Mouse (Mus musculus): Measurements from ENCODE around the gene Olfr1426. TPM values are rescaled to one million over a fixed set of nuclear protein-coding genes. Genes with fewer than 3 reads are reported as not detected.

Olfr1426 gene
- polyA plus RNA-seq (2012; rRNA removed; ENCODE audit: low replicate concordance), result not detected in 2 replicates

GRCm38 (mm10) chr19:12091913-12092312 lies at the start of gene Olfr1426:
Gene Olfr1426, minus strand, starts transcription at chr19:12092013.

DNA sequence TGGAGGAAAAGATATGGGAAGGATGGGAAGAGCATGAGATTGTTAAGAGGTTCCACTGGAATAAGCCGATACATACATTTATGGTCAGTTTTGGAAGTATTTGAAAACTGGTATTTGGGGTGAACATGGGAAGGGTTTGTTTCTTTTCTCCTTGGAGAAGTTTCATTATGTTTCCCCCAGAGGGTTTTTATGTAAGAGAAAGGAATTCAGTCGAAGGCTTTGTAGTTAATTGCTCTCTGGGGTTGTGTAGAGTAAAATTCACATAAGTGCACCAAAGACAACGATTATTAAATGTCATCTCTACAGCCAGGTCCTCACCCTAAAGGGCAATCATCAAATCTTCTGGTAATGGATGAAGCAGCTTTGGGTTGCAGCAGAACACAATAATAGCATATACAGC lies 31.3 kb upstream of the Olfr1426 start, which contains the start of gene Olfr76:
Olfr76 (minus strand) TSS at position 101 of the 400 bp plus-strand sequence.

DNA sequence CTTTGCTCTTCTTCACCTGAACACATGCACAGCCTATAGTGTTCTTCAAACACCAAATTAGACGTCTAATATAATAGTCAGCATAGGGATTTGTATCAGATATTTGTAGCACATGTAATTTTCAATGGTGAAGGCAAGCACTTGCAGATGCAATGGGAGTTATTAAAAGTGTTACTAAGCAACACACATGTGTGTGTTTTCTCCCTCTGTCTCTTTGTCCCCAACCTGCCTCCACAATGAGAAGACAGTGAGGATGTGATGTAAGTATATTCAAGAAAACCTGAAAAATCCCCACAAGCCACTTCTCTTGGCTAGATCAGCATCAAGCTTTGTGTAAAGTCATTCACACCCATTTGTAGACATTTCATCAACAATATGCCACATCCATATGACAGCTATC lies 24.0 kb upstream of the Olfr1426 start, which contains the start of gene Olfr1428:
Olfr1428 (minus strand) TSS at position 101 of the 400 bp plus-strand sequence.

DNA sequence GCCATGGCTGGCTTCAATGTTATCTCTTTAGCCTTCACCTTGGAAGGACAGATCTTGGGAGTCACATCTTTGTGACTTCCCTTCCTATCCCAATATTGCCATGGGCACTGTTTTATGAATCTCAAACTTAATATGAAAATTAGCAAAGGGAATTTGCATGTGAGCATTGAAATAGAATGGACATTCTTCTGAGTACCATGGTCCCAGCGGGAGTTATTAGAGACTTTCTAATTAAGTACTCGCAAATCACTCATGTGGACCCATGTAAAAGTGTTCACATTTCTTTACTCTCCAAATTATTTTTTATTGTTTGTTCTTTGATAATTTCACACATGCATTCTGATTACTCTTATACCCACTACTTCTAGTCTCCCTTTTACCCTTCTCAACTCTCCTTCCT lies 11.4 kb upstream of the Olfr1426 start, which contains the start of gene Olfr1427:
Olfr1427 (minus strand) TSS at position 101 of the 400 bp plus-strand sequence.

DNA sequence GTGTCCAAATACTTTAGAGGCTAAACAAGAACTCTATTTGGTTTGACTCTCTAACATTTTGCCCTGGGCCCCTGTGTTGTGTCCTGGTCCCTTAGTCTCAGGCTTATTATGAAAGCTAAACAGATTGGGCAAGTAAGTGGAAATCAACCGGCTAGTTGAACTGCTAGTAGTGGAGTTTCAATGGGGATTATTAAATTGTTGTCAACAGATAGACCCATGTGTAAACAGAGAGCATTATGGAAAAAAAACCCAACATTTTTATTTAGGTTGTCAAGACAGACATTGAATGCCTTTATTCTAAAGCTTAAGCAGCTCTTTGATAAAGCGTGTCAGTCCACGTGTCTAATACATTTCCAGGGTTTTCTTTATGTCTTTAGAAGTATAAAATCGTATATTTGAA lies 14.2 kb downstream of the Olfr1426 start, which contains the start of gene Olfr1425:
Olfr1425 (minus strand) TSS at position 101 of the 400 bp plus-strand sequence.

DNA sequence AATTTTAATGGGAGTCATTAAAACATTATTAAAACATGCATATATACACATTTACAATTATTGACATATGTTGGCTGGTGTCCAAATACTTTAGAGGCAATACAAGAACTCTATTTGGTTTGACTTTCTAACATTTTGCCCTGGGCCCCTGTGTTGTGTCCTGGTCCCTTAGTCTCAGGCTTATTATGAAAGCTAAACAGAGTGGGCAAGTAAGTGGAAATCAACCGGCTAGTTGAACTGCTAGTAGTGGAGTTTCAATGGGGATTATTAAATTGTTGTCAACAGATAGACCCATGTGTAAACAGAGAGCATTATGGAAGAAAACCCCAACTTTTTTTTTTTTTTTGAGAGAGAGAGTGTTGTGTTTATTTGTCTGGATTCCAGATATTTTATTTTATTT lies 29.2 kb downstream of the Olfr1426 start, which contains the start of gene Olfr1424:
Olfr1424 (minus strand) TSS at position 101 of the 400 bp plus-strand sequence.

DNA sequence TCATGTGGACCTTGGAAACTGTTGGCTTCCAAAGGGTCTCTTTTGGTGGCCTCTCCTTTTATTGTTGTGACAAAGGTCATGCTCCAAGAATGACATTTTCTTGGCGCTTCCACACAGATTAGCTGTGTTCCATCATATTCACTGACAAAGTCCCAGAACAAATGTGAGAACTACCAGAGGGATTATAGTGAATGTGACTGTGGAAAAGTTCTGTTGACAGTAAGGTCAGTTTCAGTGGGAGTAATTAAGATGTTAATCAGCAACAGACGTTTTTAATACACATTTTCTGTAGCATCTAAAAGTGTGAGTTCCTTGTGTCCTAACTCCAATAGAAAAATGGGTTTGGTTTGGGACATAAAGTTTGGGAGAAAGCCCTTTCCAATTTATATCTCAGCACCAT lies 50.6 kb downstream of the Olfr1426 start, which contains the start of gene Olfr1423:
Olfr1423 (minus strand) TSS at position 101 of the 400 bp plus-strand sequence.

Other genes starting within 250 kb of the Olfr1426 start
- gene Olfr1418, start 230.9 kb downstream of the Olfr1426 start, polyA plus RNA-seq (2012; rRNA removed; ENCODE audit: low replicate concordance), result not detected in 2 replicates
- gene Olfr1419, start 216.9 kb downstream of the Olfr1426 start, polyA plus RNA-seq (2012; rRNA removed; ENCODE audit: low replicate concordance), result not detected in 2 replicates
- gene Olfr1420, start 205.4 kb downstream of the Olfr1426 start, polyA plus RNA-seq (2012; rRNA removed; ENCODE audit: low replicate concordance), result not detected in 2 replicates
- gene Patl1, start 179.6 kb downstream of the Olfr1426 start, polyA plus RNA-seq (2012; rRNA removed; ENCODE audit: low replicate concordance), result 6.6 and 10.0 TPM in 2 replicates
- gene Osbp, start 126.1 kb downstream of the Olfr1426 start, polyA plus RNA-seq (2012; rRNA removed; ENCODE audit: low replicate concordance), result 6.4 and 8.0 TPM in 2 replicates
- gene Olfr1423, start 50.7 kb downstream of the Olfr1426 start, polyA plus RNA-seq (2012; rRNA removed; ENCODE audit: low replicate concordance), result not detected in 2 replicates
- not detected in 2 replicates for gene Olfr1424, start 29.3 kb downstream of the Olfr1426 start, polyA plus RNA-seq (2012; rRNA removed; ENCODE audit: low replicate concordance)
- not detected in 2 replicates for gene Olfr1425, start 14.3 kb downstream of the Olfr1426 start, polyA plus RNA-seq (2012; rRNA removed; ENCODE audit: low replicate concordance)
- gene Olfr1427, start 11.3 kb upstream of the Olfr1426 start, polyA plus RNA-seq (2012; rRNA removed; ENCODE audit: low replicate concordance), result not detected in 2 replicates
- gene Olfr1428, start 23.9 kb upstream of the Olfr1426 start, polyA plus RNA-seq (2012; rRNA removed; ENCODE audit: low replicate concordance), result not detected in 2 replicates
- gene Olfr76, start 31.2 kb upstream of the Olfr1426 start, polyA plus RNA-seq (2012; rRNA removed; ENCODE audit: low replicate concordance), result not detected in 2 replicates
- gene Olfr1555-ps1, start 78.1 kb upstream of the Olfr1426 start, polyA plus RNA-seq (2012; rRNA removed; ENCODE audit: low replicate concordance), result not detected in 2 replicates
- not detected in 2 replicates for gene Olfr1431, start 108.6 kb upstream of the Olfr1426 start, polyA plus RNA-seq (2012; rRNA removed; ENCODE audit: low replicate concordance)
- not detected in 2 replicates for gene Olfr1432, start 140.6 kb upstream of the Olfr1426 start, polyA plus RNA-seq (2012; rRNA removed; ENCODE audit: low replicate concordance)
- not detected in 2 replicates for gene Olfr262, start 149.6 kb upstream of the Olfr1426 start, polyA plus RNA-seq (2012; rRNA removed; ENCODE audit: low replicate concordance)
- gene Olfr235, start 169.0 kb upstream of the Olfr1426 start, polyA plus RNA-seq (2012; rRNA removed; ENCODE audit: low replicate concordance), result not detected in 2 replicates
- gene Olfr1434, start 187.8 kb upstream of the Olfr1426 start, polyA plus RNA-seq (2012; rRNA removed; ENCODE audit: low replicate concordance), result not detected in 2 replicates
- gene Olfr1436, start 207.1 kb upstream of the Olfr1426 start, polyA plus RNA-seq (2012; rRNA removed; ENCODE audit: low replicate concordance), result not detected in 2 replicates
- not detected in 2 replicates for gene Olfr1437, start 233.1 kb upstream of the Olfr1426 start, polyA plus RNA-seq (2012; rRNA removed; ENCODE audit: low replicate concordance)
- gene Olfr1438-ps1, start 243.9 kb upstream of the Olfr1426 start, polyA plus RNA-seq (2012; rRNA removed; ENCODE audit: low replicate concordance), result not detected in 2 replicates

All from duodenum, adult 2 months (tissue).